ENCODE assay signal across 26 mouse cellular contexts in the genomic region with DNA sequence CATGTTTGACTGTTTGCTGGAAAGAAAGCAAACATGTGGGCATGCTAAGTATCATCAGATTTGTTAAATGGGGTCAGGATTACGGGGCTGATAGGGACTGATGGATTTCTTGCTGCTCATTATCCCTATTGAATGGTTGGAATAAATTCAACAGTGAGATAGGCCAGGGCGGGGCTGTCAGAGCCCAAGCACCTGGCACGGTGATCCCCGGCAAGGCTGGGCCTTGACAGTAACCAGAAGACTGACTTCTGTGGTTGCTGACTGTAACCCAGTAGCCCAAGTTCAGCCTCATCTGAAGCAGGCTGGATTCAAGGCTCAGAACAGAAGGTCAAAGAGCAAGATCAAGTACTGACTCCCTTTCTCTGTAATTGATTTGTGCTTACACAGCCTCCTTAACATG.
DNase-seq lines count a peak whose midpoint lies in the region; ATAC-seq and TF ChIP-seq lines count a peak whose summit lies in the region.
"Had no signal": no experiment of that assay in that cellular context is flagged by ENCODE, and none has a peak within 500 bp of the region (broad histone marks: within the 10 kb centered on the region; RNA-seq: fewer than 3 reads in every experiment).

No protein-coding gene starts in this region.

- WGBS in cerebellum, adult 2 months = 33% methylated on average over 4 of the region's 4 CpGs
- WGBS in forebrain, postnatal 0 days = 41% methylated on average over 4 of the region's 4 CpGs
- 71% methylated on average over 4 of the region's 4 CpGs for WGBS in forebrain, embryonic 11.5 days
- WGBS in midbrain, embryonic 11.5 days = 71% methylated on average over 4 of the region's 4 CpGs
- 56% methylated on average over 4 of the region's 4 CpGs for WGBS in midbrain, postnatal 0 days
- 68% methylated on average over 4 of the region's 4 CpGs for WGBS in kidney, embryonic 15.5 days

- DNase-seq in cerebellum, postnatal 10 days = peak; percentile 21 to 27
- no peak for DNase-seq in cerebellum, adult 2 months
- peak; percentile 7 for DNase-seq in forebrain, postnatal 0 days
- DNase-seq in forebrain, embryonic 11.5 days (ENCODE audit: low spot score) = no peak
- DNase-seq in midbrain, embryonic 11.5 days (ENCODE audit: low spot score, missing footprints) = no peak
- DNase-seq in midbrain, postnatal 0 days (ENCODE audit: low spot score) = no peak
- DNase-seq in retina, postnatal 1 day = peak; percentile 35
- DNase-seq: adrenal gland, postnatal 10 days; cerebellum, adult 11 months; cerebellum, postnatal 25 days; gastrocnemius, adult 2 months; gastrocnemius, postnatal 36 days; heart, adult 2 months; heart, postnatal 10 days; kidney, adult 8-10 months; kidney, postnatal 25 days; liver; lung, adult 2 months; lung, postnatal 14 days; thymus, postnatal 14 days had no signal

- no peaks in the 10 kb centered on the region for H3K36me3 ChIP-seq in forebrain, postnatal 0 days (ENCODE audit: insufficient read depth)
- no peaks in the 10 kb centered on the region for H3K36me3 ChIP-seq in forebrain, embryonic 11.5 days (ENCODE audit: control insufficient read depth, insufficient read depth, low read length)
- no peaks in the 10 kb centered on the region for H3K36me3 ChIP-seq in midbrain, embryonic 11.5 days (ENCODE audit: control insufficient read depth, insufficient read depth, low read length)
- H3K36me3 ChIP-seq in midbrain, postnatal 0 days (ENCODE audit: insufficient read depth, low read length) = no peaks in the 10 kb centered on the region
- H3K36me3 ChIP-seq in kidney, embryonic 15.5 days = no peaks in the 10 kb centered on the region
- H3K36me3 ChIP-seq: heart, embryonic 13.5 days; neural tube, embryonic 13.5 days had no signal

- no peak overlapping the region for H3K4me3 ChIP-seq in cerebellum, adult 2 months (replicated peaks; ENCODE audit: insufficient read depth, low read depth, low read length)
- no peak overlapping the region for H3K4me3 ChIP-seq in forebrain, postnatal 0 days (ENCODE audit: low read depth, low read length)
- H3K4me3 ChIP-seq in forebrain, embryonic 11.5 days (ENCODE audit: low read depth, low read length) = no peak overlapping the region
- no peak overlapping the region for H3K4me3 ChIP-seq in midbrain, embryonic 11.5 days (ENCODE audit: low read depth, low read length)
- H3K4me3 ChIP-seq in midbrain, postnatal 0 days (ENCODE audit: low read depth, low read length) = no peak overlapping the region
- H3K4me3 ChIP-seq in kidney, embryonic 15.5 days (replicated peaks) = no peak overlapping the region
- H3K4me3 ChIP-seq: gastrocnemius, adult 2 months; heart, adult 2 months; heart, embryonic 13.5 days; neural tube, embryonic 13.5 days had no signal

- no peak for TF ChIP-seq POLR2A in cerebellum, adult 2 months (IDR thresholded peaks at IDR 0.05; ENCODE audit: borderline replicate concordance, insufficient read depth, low read length)

- no peak overlapping the region for H3K9ac ChIP-seq in forebrain, postnatal 0 days
- no peak overlapping the region for H3K9ac ChIP-seq in forebrain, embryonic 11.5 days (ENCODE audit: low read length)
- no peak overlapping the region for H3K9ac ChIP-seq in midbrain, embryonic 11.5 days (ENCODE audit: low read length)
- H3K9ac ChIP-seq in midbrain, postnatal 0 days (replicated peaks; ENCODE audit: low read length, poor library complexity, severe bottlenecking) = no peak overlapping the region
- H3K9ac ChIP-seq in kidney, embryonic 15.5 days = no peak overlapping the region
- H3K9ac ChIP-seq: heart, embryonic 13.5 days; hindbrain, embryonic 14.5 days; liver, embryonic 14.5 days; neural tube, embryonic 13.5 days had no signal

- no peaks in the 10 kb centered on the region for H3K9me3 ChIP-seq in forebrain, postnatal 0 days (ENCODE audit: low read length)
- no peaks in the 10 kb centered on the region for H3K9me3 ChIP-seq in forebrain, embryonic 11.5 days (ENCODE audit: control insufficient read depth, low read length)
- H3K9me3 ChIP-seq in midbrain, embryonic 11.5 days (ENCODE audit: control insufficient read depth, low read length) = no peaks in the 10 kb centered on the region
- no peaks in the 10 kb centered on the region for H3K9me3 ChIP-seq in midbrain, postnatal 0 days (ENCODE audit: low read length)
- H3K9me3 ChIP-seq in kidney, embryonic 15.5 days (replicated peaks) = no peaks in the 10 kb centered on the region
- H3K9me3 ChIP-seq: heart, embryonic 13.5 days; neural tube, embryonic 13.5 days had no signal

- ATAC-seq in forebrain, postnatal 0 days = peak; percentile 20; the same call in 1 of the 2 replicates
- no peak for ATAC-seq in forebrain, embryonic 11.5 days (replicated peaks; ENCODE audit: low FRiP score)
- peak; percentile 50 for ATAC-seq in midbrain, embryonic 11.5 days (ENCODE audit: low FRiP score)
- no peak for ATAC-seq in midbrain, postnatal 0 days (ENCODE audit: low FRiP score)
- ATAC-seq in kidney, embryonic 15.5 days (replicated peaks; ENCODE audit: low FRiP score) = no peak

- H3K4me2 ChIP-seq in forebrain, postnatal 0 days (ENCODE audit: low read depth) = no peak overlapping the region
- no peak overlapping the region for H3K4me2 ChIP-seq in forebrain, embryonic 11.5 days (ENCODE audit: low read depth, low read length, severe bottlenecking)
- H3K4me2 ChIP-seq in midbrain, embryonic 11.5 days = no peak overlapping the region
- no peak overlapping the region for H3K4me2 ChIP-seq in midbrain, postnatal 0 days (ENCODE audit: low read depth, low read length, poor library complexity, severe bottlenecking)
- no peak overlapping the region for H3K4me2 ChIP-seq in kidney, embryonic 15.5 days
- H3K4me2 ChIP-seq: heart, embryonic 13.5 days; hindbrain, embryonic 14.5 days; neural tube, embryonic 13.5 days had no signal

- TF ChIP-seq CTCF in cerebellum, adult 2 months (IDR thresholded peaks at IDR 0.05; ENCODE audit: borderline replicate concordance, insufficient read depth, low read depth, low read length) = no peak
- no peak for TF ChIP-seq CTCF in forebrain, postnatal 0 days (IDR thresholded peaks at IDR 0.05; ENCODE audit: low read depth)
- TF ChIP-seq CTCF in midbrain, postnatal 0 days (IDR thresholded peaks at IDR 0.05) = no peak

- no peak overlapping the region for H3K27ac ChIP-seq in cerebellum, adult 2 months (ENCODE audit: insufficient read depth, low read length)
- H3K27ac ChIP-seq in forebrain, postnatal 0 days (ENCODE audit: low read depth, low read length) = no peak overlapping the region
- H3K27ac ChIP-seq in forebrain, embryonic 11.5 days (ENCODE audit: low read depth, low read length) = no peak overlapping the region
- H3K27ac ChIP-seq in midbrain, embryonic 11.5 days (ENCODE audit: low read depth, low read length) = no peak overlapping the region
- no peak overlapping the region for H3K27ac ChIP-seq in midbrain, postnatal 0 days (ENCODE audit: low read depth, low read length)
- H3K27ac ChIP-seq in kidney, embryonic 15.5 days = no peak overlapping the region
- H3K27ac ChIP-seq: gastrocnemius, adult 2 months; heart, adult 2 months; heart, embryonic 13.5 days; hindbrain, embryonic 14.5 days; liver, embryonic 14.5 days; neural tube, embryonic 13.5 days had no signal

- no peaks in the 10 kb centered on the region for H3K27me3 ChIP-seq in cerebellum, adult 2 months (ENCODE audit: control insufficient read depth, insufficient read depth, low read length)
- H3K27me3 ChIP-seq in forebrain, postnatal 0 days (ENCODE audit: insufficient read depth, low read length) = no peaks in the 10 kb centered on the region
- H3K27me3 ChIP-seq in forebrain, embryonic 11.5 days (ENCODE audit: control insufficient read depth, insufficient read depth, low read length) = no peaks in the 10 kb centered on the region
- no peaks in the 10 kb centered on the region for H3K27me3 ChIP-seq in midbrain, embryonic 11.5 days (ENCODE audit: control insufficient read depth, insufficient read depth, low read length)
- H3K27me3 ChIP-seq in midbrain, postnatal 0 days (ENCODE audit: insufficient read depth, low read length) = no peaks in the 10 kb centered on the region
- no peaks in the 10 kb centered on the region for H3K27me3 ChIP-seq in kidney, embryonic 15.5 days
- H3K27me3 ChIP-seq: CH12.LX; heart, embryonic 13.5 days; neural tube, embryonic 13.5 days had no signal

- 0 out of 2 replicates have a peak, but pooled peaks cover 2% of the 10 kb centered on the region for H3K4me1 ChIP-seq in cerebellum, adult 2 months (ENCODE audit: control insufficient read depth, insufficient read depth, low read length)
- no peaks in the 10 kb centered on the region for H3K4me1 ChIP-seq in forebrain, postnatal 0 days (ENCODE audit: insufficient read depth)
- H3K4me1 ChIP-seq in forebrain, embryonic 11.5 days (replicated peaks; ENCODE audit: control insufficient read depth, insufficient read depth, low read length) = no peaks in the 10 kb centered on the region
- H3K4me1 ChIP-seq in midbrain, embryonic 11.5 days (ENCODE audit: control insufficient read depth, insufficient read depth, low read length) = no peaks in the 10 kb centered on the region
- no peaks in the 10 kb centered on the region for H3K4me1 ChIP-seq in midbrain, postnatal 0 days (ENCODE audit: insufficient read depth, low read length)
- peaks cover 8% of the 10 kb centered on the region; the same call in 1 of the 2 replicates for H3K4me1 ChIP-seq in kidney, embryonic 15.5 days
- H3K4me1 ChIP-seq: neural tube, embryonic 13.5 days had no signal

Comparison
In these comparisons a context has a peak if more than half of its experiments do, and no peak if none do; other contexts are left out.
1. DNase-seq: peak in cerebellum, postnatal 10 days (2 of 2), forebrain, postnatal 0 days (single experiment) and retina, postnatal 1 day (single experiment); none in cerebellum, adult 2 months (0 of 2), forebrain, embryonic 11.5 days (single experiment), midbrain, embryonic 11.5 days (single experiment) and midbrain, postnatal 0 days (single experiment).
2. ATAC-seq: peak in forebrain, postnatal 0 days (single experiment) and midbrain, embryonic 11.5 days (single experiment); none in forebrain, embryonic 11.5 days (single experiment), midbrain, postnatal 0 days (single experiment) and kidney, embryonic 15.5 days (single experiment).